Mouse (Mus musculus) kidney, embryonic 14.5 days (tissue): ENCODE measurements around the gene Sirt2. TPM values are rescaled to one million over a fixed set of nuclear protein-coding genes. Genes with fewer than 3 reads are reported as not detected.
A peak's percentile ranks its signal among the peaks of the same experiment; 100 is the strongest.

Source experiments
- ATAC-seq: fragments of 200-750 bp; cut with Nextera tagmentation; 2 replicates; pipeline ENCODE4 v1.8.0; 2017; ENCODE audit warnings: moderate number of reproducible peaks, mild to moderate bottlenecking, moderate TSS enrichment, moderate library complexity; ENCODE audit not compliant: low FRiP score, low TSS enrichment
- H3K27ac ChIP-seq: fragments of 300-500 bp; sonication (generic); 2 replicates; pipeline ENCODE4 v1.5.1; 2014; ENCODE audit warnings: low read depth, mild to moderate bottlenecking, low read length, moderate library complexity, mixed read lengths
- H3K27me3 ChIP-seq: fragments of 300-500 bp; sonication (generic); 2 replicates; pipeline ENCODE4 v1.6.1; 2014; ENCODE audit warnings: mild to moderate bottlenecking, low read length; ENCODE audit not compliant: control insufficient read depth, insufficient read depth
- H3K36me3 ChIP-seq: fragments of 300-500 bp; sonication (generic); 2 replicates; pipeline ENCODE4 v1.6.1; 2014; ENCODE audit warnings: low read length, mixed read lengths; ENCODE audit not compliant: control insufficient read depth, insufficient read depth
- H3K4me1 ChIP-seq: fragments of 300-500 bp; sonication (generic); 2 replicates; pipeline ENCODE4 v1.6.1; 2014; ENCODE audit warnings: low read length, mixed read lengths; ENCODE audit not compliant: control insufficient read depth, insufficient read depth
- H3K4me2 ChIP-seq: fragments of 300-500 bp; sonication (generic); replicated peaks from 2 replicates; pipeline ENCODE4 v1.6.1; 2014; ENCODE audit warnings: low read depth, mild to moderate bottlenecking, low read length
- H3K4me3 ChIP-seq: fragments of 300-500 bp; sonication (generic); 2 replicates; pipeline ENCODE4 v1.5.1; 2014; ENCODE audit warnings: mild to moderate bottlenecking, low read length
- H3K9ac ChIP-seq: fragments of 300-500 bp; sonication (generic); 2 replicates; pipeline ENCODE4 v1.6.1; 2014; ENCODE audit warnings: low read depth, mild to moderate bottlenecking, low read length, moderate library complexity
- H3K9me3 ChIP-seq: fragments of 300-500 bp; sonication (generic); 2 replicates; pipeline ENCODE4 v1.6.1; 2016; ENCODE audit warnings: low read length; ENCODE audit not compliant: control insufficient read depth
- WGBS: fragments of 180-500 bp; shearing (Covaris S2); extraction: QIAGEN DNeasy Blood & Tissue Kit; methylation state at CpG from one replicate; pipeline ENCODE4 v1.1.7; 2014; 5-methylcytosine and 5-hydroxymethylcytosine counted together
- polyA plus RNA-seq: library from polyadenylated mRNA; unstranded; fragments of >200 nt; fragmentation: Nextera tagmentation; extraction: Ambion mirVana; gene quantifications from 2 replicates; pipeline ENCODE4 v1.2.1, GENCODE M21; 2014

The Sirt2 gene
- polyA plus RNA-seq, 1 experiment from 2014 or later, result 56.7 TPM

DNA sequence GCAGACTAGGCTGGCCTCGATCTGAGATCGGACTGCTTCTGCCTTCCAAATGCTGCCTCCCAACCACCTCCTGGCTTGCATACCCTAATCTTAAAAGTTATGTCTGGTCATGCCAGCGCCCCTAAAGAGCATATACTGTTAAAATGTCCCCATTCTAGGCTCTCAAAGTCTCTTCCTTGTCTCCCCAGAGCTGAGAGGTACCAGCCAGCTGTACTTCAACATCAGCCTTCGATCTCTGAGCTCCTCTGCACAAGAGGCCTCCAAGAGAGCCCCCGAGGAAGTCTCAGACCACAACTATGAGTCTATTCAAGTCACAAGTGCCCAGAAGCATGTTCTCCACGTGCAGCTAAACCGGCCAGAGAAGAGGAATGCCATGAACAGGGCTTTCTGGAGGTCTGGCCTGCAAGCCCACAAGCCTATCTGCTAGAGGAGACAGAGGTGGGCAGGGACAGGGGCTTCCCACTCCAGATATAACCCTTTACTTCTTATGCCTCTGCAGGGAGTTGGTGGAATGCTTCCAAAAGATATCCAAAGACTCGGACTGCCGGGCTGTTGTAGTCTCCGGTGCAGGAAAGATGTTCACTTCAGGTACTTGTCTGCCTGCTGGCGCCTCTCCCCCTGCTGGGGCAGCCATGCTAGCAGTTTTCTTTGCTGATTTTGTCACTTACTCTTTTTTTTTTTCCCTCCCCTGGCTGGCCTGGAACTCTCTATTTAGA is 59.3 kb downstream of the Sirt2 start:
- no peaks in the 10 kb centered on the region for H3K4me1 ChIP-seq
- H3K9ac ChIP-seq, result peak overlapping the region; percentile 66
- H3K4me2 ChIP-seq, result peak overlapping the region; percentile 53
- peak overlapping the region; percentile 45 for H3K4me3 ChIP-seq
- 68% methylated on average over 11 of the region's 11 CpGs for WGBS
- peaks cover 2% of the 10 kb centered on the region; the same call in 1 of the 2 replicates for H3K9me3 ChIP-seq
- no peaks in the 10 kb centered on the region for H3K27me3 ChIP-seq
- H3K27ac ChIP-seq, result peak overlapping the region; percentile 87
- H3K36me3 ChIP-seq, result peaks cover 27% of the 10 kb centered on the region
- no peak for ATAC-seq

- H3K9me3 ChIP-seq, result peaks cover 2% of the 10 kb centered on the region; the same call in 1 of the 2 replicates
- peaks cover 26% of the 10 kb centered on the region for H3K36me3 ChIP-seq
- peak overlapping the region; percentile 53 for H3K4me2 ChIP-seq
- no peak overlapping the region; the same call in 1 of the 2 replicates for H3K27ac ChIP-seq
- H3K4me3 ChIP-seq, result no peak overlapping the region
- H3K9ac ChIP-seq, result 0 out of 2 replicates have a peak overlapping the region, but pooled peaks have one; percentile 66
- no peaks in the 10 kb centered on the region for H3K27me3 ChIP-seq
- ATAC-seq, result no peak
- no peaks in the 10 kb centered on the region for H3K4me1 ChIP-seq
- 95% methylated on average over 7 of the region's 7 CpGs for WGBS
Measured at GRCm38 (mm10) chr7:28826402-28826772, 59.9 kb downstream of the Sirt2 start.

DNA sequence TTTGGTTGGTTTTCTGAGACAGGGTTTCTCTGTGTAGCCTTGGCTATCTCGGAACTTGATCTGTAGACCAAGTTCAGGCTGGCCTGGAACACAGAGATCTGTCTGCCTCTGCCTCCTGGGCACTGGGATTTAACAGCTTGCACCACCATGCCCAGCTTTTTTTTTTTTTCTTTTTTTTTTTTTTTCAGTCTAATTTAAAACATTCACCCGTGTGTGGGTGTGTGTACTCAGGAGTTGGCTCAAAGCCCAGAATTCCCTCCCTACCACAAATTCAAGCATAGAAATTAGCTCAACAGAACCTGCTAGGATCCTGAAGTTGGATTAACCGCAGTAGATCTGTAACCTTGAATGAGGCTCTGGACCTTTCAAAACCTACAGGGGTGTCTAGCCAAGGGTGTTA is 60.8 kb downstream of the Sirt2 start:
- 56% methylated on average over 3 of the region's 3 CpGs for WGBS
- Histone ChIP-seq H3K27me3 (no peaks in the 10 kb centered on the region), H3K27ac (no peak overlapping the region), H3K9me3 (peaks cover 2% of the 10 kb centered on the region; the same call in 1 of the 2 replicates), H3K4me3 (no peak overlapping the region), H3K36me3 (peaks cover 23% of the 10 kb centered on the region), H3K4me2 (no peak overlapping the region), H3K4me1 (no peaks in the 10 kb centered on the region), H3K9ac (no peak overlapping the region)
- ATAC-seq, result no peak

DNA sequence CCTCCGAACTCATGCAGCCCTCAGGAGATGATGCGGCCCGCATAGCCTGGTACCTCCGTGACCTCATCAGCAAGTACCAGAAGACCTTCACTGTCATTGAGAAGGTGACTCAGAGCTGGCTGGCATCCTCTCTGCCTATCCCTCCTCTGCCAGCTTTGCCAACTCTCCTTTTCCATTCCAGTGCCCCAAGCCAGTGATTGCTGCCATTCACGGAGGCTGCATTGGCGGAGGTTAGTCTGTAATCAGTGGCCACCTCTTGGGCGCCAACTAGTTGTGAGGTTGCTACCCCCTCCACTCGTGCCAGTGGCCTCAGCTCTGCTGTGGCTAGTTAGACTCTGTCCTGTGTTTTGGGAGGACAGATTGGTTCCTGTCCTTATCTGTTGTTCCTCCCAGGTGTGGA is 63.3 kb downstream of the Sirt2 start:
- Histone ChIP-seq H3K36me3 (peaks cover 16% of the 10 kb centered on the region), H3K27ac (no peak overlapping the region), H3K27me3 (no peaks in the 10 kb centered on the region), H3K4me3 (no peak overlapping the region), H3K4me2 (no peak overlapping the region), H3K9ac (no peak overlapping the region), H3K9me3 (peaks cover 2% of the 10 kb centered on the region; the same call in 1 of the 2 replicates), H3K4me1 (no peaks in the 10 kb centered on the region)
- no peak for ATAC-seq
- WGBS, result 94% methylated on average over 8 of the region's 8 CpGs

DNA sequence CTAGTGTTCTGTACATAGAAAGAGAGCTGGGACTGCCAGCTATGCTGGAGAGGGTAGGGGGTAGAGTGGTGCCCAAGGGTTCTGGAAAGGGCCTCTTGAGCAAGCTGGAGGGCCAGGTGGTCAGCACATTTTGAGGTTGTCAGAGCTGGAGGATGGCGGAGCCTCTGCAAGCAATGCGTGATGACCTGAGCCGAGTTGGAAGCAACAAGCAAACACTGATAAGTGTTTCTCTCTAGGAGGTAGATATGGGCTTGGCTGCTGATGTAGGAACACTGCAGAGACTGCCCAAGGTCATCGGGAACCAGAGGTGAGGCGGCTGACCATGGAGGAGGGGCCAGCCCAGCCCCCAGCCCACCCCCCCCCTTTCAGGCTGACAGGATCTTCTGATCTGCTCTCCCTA is 64.4 kb downstream of the Sirt2 start:
- no peak overlapping the region for H3K4me3 ChIP-seq
- no peak overlapping the region for H3K27ac ChIP-seq
- 81% methylated on average over 5 of the region's 5 CpGs for WGBS
- no peaks in the 10 kb centered on the region for H3K4me1 ChIP-seq
- no peaks in the 10 kb centered on the region for H3K27me3 ChIP-seq
- H3K4me2 ChIP-seq, result no peak overlapping the region
- no peak for ATAC-seq
- peaks cover 2% of the 10 kb centered on the region; the same call in 1 of the 2 replicates for H3K9me3 ChIP-seq
- H3K36me3 ChIP-seq, result peaks cover 16% of the 10 kb centered on the region
- no peak overlapping the region for H3K9ac ChIP-seq

- no peaks in the 10 kb centered on the region for H3K4me1 ChIP-seq
- no peaks in the 10 kb centered on the region for H3K27me3 ChIP-seq
- WGBS, result 90% methylated on average over 17 of the region's 17 CpGs
- no peak overlapping the region for H3K4me3 ChIP-seq
- no peak for ATAC-seq
- H3K9me3 ChIP-seq, result peaks cover 2% of the 10 kb centered on the region; the same call in 1 of the 2 replicates
- no peak overlapping the region for H3K4me2 ChIP-seq
- no peak overlapping the region for H3K27ac ChIP-seq
- H3K9ac ChIP-seq, result no peak overlapping the region
- H3K36me3 ChIP-seq, result peaks cover 16% of the 10 kb centered on the region
Measured at GRCm38 (mm10) chr7:28831411-28832125, 65.0 kb downstream of the Sirt2 start.

- H3K4me1 ChIP-seq, result no peaks in the 10 kb centered on the region
- peaks cover 2% of the 10 kb centered on the region; the same call in 1 of the 2 replicates for H3K9me3 ChIP-seq
- H3K36me3 ChIP-seq, result peaks cover 16% of the 10 kb centered on the region
- no peak overlapping the region for H3K4me3 ChIP-seq
- no peak overlapping the region for H3K9ac ChIP-seq
- WGBS, result 60% methylated on average over 6 of the region's 6 CpGs
- no peak overlapping the region for H3K27ac ChIP-seq
- H3K4me2 ChIP-seq, result no peak overlapping the region
- no peak for ATAC-seq
- H3K27me3 ChIP-seq, result no peaks in the 10 kb centered on the region
Measured at GRCm38 (mm10) chr7:28832137-28832536, 65.6 kb downstream of the Sirt2 start.

DNA sequence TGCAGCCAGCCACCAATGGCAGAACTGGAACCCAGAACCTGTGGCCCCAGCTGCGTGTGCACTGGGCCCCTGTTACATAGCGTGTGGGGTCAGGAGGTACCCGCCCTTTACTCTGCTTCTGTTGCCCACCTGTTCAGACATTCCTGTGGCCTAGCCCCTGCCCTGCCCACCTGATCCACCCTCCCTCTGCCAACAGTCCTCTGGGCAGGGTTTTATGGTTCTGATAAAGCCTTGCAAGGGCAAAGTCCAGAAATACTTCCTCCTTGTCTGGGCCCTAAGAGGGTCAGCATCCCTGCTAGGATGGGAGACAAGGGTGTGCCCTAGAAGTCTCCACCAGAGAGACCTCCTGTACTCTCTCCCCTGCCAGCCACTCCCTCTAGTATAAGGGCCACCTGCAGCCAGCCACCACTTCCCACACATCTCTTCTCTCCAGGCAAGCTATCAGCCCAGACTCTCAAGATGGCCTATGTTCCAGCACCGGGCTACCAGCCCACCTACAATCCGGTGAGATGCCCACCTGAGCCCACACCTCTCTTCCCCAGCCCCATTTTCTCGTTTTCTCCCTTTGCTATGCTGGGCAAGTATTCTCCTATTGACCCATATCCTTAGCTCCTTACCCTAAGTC is 67.3 kb downstream of the Sirt2 start, which contains the start of gene Lgals4:
Gene Lgals4, plus strand, starts transcription at position 132 of the 625 bp plus-strand sequence.
- H3K36me3 ChIP-seq, result peaks cover 16% of the 10 kb centered on the region
- H3K4me3 ChIP-seq, result no peak within 1 kb of the TSS
- no peaks in the 10 kb centered on the region for H3K4me1 ChIP-seq
- H3K9me3 ChIP-seq, result peaks cover 2% of the 10 kb centered on the region; the same call in 1 of the 2 replicates
- no peak within 1 kb of the TSS for H3K9ac ChIP-seq
- H3K4me2 ChIP-seq, result no peak within 1 kb of the TSS
- WGBS, result 84% methylated on average over 6 of the region's 6 CpGs
- no peaks in the 10 kb centered on the region for H3K27me3 ChIP-seq
- H3K27ac ChIP-seq, result no peak within 1 kb of the TSS
- ATAC-seq, result no peak
